Mouse (Mus musculus) liver, postnatal 0 days (tissue): ENCODE results near the gene Abcc9.

Source experiments
- CTCF ChIP-seq: sonication (generic); IDR thresholded peaks from 2 replicates; pipeline ENCODE4 v1.5.1; 2016; ENCODE audit warnings: antibody characterized with exemption, low read depth
- EP300 ChIP-seq: IDR thresholded peaks from 2 replicates; pipeline ENCODE4 v1.6.1; 2016; ENCODE audit warnings: antibody characterized with exemption, low read depth, mild to moderate bottlenecking

- TF ChIP-seq CTCF (no peak), EP300 (no peak)
Measured at GRCm38 (mm10) chr6:142751365-142751764, 49.2 kb upstream of the Abcc9 start.
